Mouse (Mus musculus) small intestine, adult 2 months (tissue): ENCODE results near the gene Tmem140.

Source experiments
- CTCF ChIP-seq: fragments of 200-500 bp; IDR thresholded peaks from 2 replicates; pipeline ENCODE4 v1.5.1; 2012; ENCODE audit warnings: low read depth, mild to moderate bottlenecking, control low read depth, inconsistent platforms, low read length, moderate library complexity, mixed read lengths; ENCODE audit not compliant: insufficient replicate concordance, insufficient read length; ENCODE audit errors: extremely low read depth
- POLR2A ChIP-seq: fragments of 200-500 bp; IDR thresholded peaks from 2 replicates; pipeline ENCODE4 v1.6.1; 2012; ENCODE audit warnings: low read depth, mild to moderate bottlenecking, control low read depth, inconsistent platforms, low read length, moderate library complexity

GRCm38 (mm10) chr6:34867301-34867994 lies 4.5 kb downstream of the Tmem140 start:
- no peak for TF ChIP-seq POLR2A
- TF ChIP-seq CTCF: no peak
